In the genomic region with DNA sequence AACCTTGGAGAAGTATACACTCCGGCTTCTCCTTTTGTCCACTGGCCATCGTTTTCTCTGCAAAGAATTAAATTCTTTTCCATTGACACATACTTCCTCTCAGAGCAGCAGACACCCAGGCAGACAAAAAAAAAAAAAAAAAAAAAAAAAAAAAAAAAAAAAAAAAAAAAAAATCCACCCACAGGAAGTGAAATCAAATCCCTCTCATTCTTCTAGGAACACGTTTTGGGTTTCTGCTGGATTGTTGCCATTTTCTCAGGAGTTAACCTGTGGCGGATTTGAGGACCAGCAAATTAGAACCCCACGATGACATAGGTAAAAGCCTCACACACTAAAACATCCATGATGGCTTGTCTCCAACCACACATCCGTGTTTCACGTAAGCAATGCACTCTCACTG, we compare ENCODE assay signal across 28 mouse cellular contexts. TPM values are rescaled to one million over a fixed set of nuclear protein-coding genes. Genes with fewer than 3 reads are reported as not detected.
DNase-seq lines count a peak whose midpoint lies in the region; ATAC-seq lines count a peak whose summit lies in the region.
"Had no signal": no experiment of that assay in that cellular context is flagged by ENCODE, and none has a peak within 500 bp of the region (broad histone marks: within the 10 kb centered on the region; RNA-seq: fewer than 3 reads in every experiment).

No protein-coding gene starts in this region.

- no peaks in the 10 kb centered on the region for H3K27me3 ChIP-seq in heart, embryonic 13.5 days (replicated peaks)
- H3K27me3 ChIP-seq in heart, embryonic 12.5 days (replicated peaks) = no peaks in the 10 kb centered on the region
- H3K27me3 ChIP-seq in midbrain, embryonic 11.5 days (ENCODE audit: control insufficient read depth, insufficient read depth, low read length) = no peaks in the 10 kb centered on the region
- H3K27me3 ChIP-seq in midbrain, embryonic 16.5 days (ENCODE audit: control insufficient read depth, insufficient read depth, low read depth, low read length) = no peaks in the 10 kb centered on the region
- H3K27me3 ChIP-seq in liver, embryonic 11.5 days (replicated peaks; ENCODE audit: control insufficient read depth, insufficient read depth, low read length) = no peaks in the 10 kb centered on the region
- H3K27me3 ChIP-seq: hindbrain, embryonic 13.5 days; limb, embryonic 15.5 days had no signal

- no peaks in the 10 kb centered on the region for H3K9me3 ChIP-seq in heart, embryonic 13.5 days
- H3K9me3 ChIP-seq in heart, embryonic 12.5 days (replicated peaks) = no peaks in the 10 kb centered on the region
- H3K9me3 ChIP-seq in midbrain, embryonic 11.5 days (ENCODE audit: control insufficient read depth, low read length) = no peaks in the 10 kb centered on the region
- no peaks in the 10 kb centered on the region for H3K9me3 ChIP-seq in midbrain, embryonic 16.5 days (replicated peaks; ENCODE audit: control insufficient read depth, low read length, poor library complexity, severe bottlenecking)
- no peaks in the 10 kb centered on the region for H3K9me3 ChIP-seq in liver, embryonic 11.5 days (ENCODE audit: control insufficient read depth, low read length)
- H3K9me3 ChIP-seq: G1E; hindbrain, embryonic 13.5 days; limb, embryonic 10.5 days; limb, embryonic 15.5 days; midbrain, embryonic 10.5 days had no signal

- no peak overlapping the region for H3K4me2 ChIP-seq in heart, embryonic 13.5 days
- H3K4me2 ChIP-seq in heart, embryonic 12.5 days = no peak overlapping the region
- H3K4me2 ChIP-seq in midbrain, embryonic 11.5 days = no peak overlapping the region
- H3K4me2 ChIP-seq in midbrain, embryonic 16.5 days (ENCODE audit: low read length) = no peak overlapping the region
- no peak overlapping the region for H3K4me2 ChIP-seq in liver, embryonic 11.5 days
- H3K4me2 ChIP-seq: hindbrain, embryonic 13.5 days; limb, embryonic 15.5 days had no signal

- H3K36me3 ChIP-seq in heart, embryonic 13.5 days = no peaks in the 10 kb centered on the region
- no peaks in the 10 kb centered on the region for H3K36me3 ChIP-seq in heart, embryonic 12.5 days
- no peaks in the 10 kb centered on the region for H3K36me3 ChIP-seq in midbrain, embryonic 11.5 days (ENCODE audit: control insufficient read depth, insufficient read depth, low read length)
- H3K36me3 ChIP-seq in midbrain, embryonic 16.5 days (ENCODE audit: control insufficient read depth, insufficient read depth, low read length) = no peaks in the 10 kb centered on the region
- H3K36me3 ChIP-seq in liver, embryonic 11.5 days (ENCODE audit: control insufficient read depth, insufficient read depth, low read length) = no peaks in the 10 kb centered on the region
- H3K36me3 ChIP-seq: G1E; hindbrain, embryonic 13.5 days; limb, embryonic 10.5 days; limb, embryonic 15.5 days; midbrain, embryonic 10.5 days had no signal

- DNase-seq in midbrain, embryonic 11.5 days (ENCODE audit: low spot score, missing footprints) = peak; percentile 76
- no peak for DNase-seq in spleen, adult 18-20 months
- no peak for DNase-seq in liver, embryonic 11.5 days (ENCODE audit: low spot score)
- DNase-seq: adrenal gland, postnatal 14 days; B cell, adult 2 months; cerebellum, adult 11-12 months; cerebellum, adult 9-11 months; gastrocnemius, adult 2 months; gastrocnemius, postnatal 36 days; heart, postnatal 4 days; kidney, adult 8-10 months; kidney, postnatal 10 days; layer of hippocampus, adult 9-11 months; lung, adult 2 months; lung, postnatal 10 days had no signal

- peaks cover 8% of the 10 kb centered on the region; the same call in 1 of the 2 replicates for H3K4me1 ChIP-seq in heart, embryonic 13.5 days
- H3K4me1 ChIP-seq in heart, embryonic 12.5 days (replicated peaks) = peaks cover 3% of the 10 kb centered on the region; the same call in 1 of the 2 replicates
- no peaks in the 10 kb centered on the region for H3K4me1 ChIP-seq in midbrain, embryonic 11.5 days (ENCODE audit: control insufficient read depth, insufficient read depth, low read length)
- H3K4me1 ChIP-seq in midbrain, embryonic 16.5 days (ENCODE audit: control insufficient read depth, insufficient read depth, low read length) = no peaks in the 10 kb centered on the region
- H3K4me1 ChIP-seq in liver, embryonic 11.5 days (replicated peaks; ENCODE audit: control insufficient read depth, insufficient read depth, low read length) = no peaks in the 10 kb centered on the region
- H3K4me1 ChIP-seq: hindbrain, embryonic 13.5 days; limb, embryonic 10.5 days; limb, embryonic 15.5 days; midbrain, embryonic 10.5 days had no signal

- WGBS in heart, embryonic 13.5 days = 54% methylated on average over 7 of the region's 7 CpGs
- WGBS in heart, embryonic 12.5 days = 57% methylated on average over 7 of the region's 7 CpGs
- WGBS in midbrain, embryonic 11.5 days = 81% methylated on average over 7 of the region's 7 CpGs
- WGBS in midbrain, embryonic 16.5 days = 75% methylated on average over 7 of the region's 7 CpGs
- WGBS in liver, embryonic 11.5 days = 64% methylated on average over 7 of the region's 7 CpGs

- H3K9ac ChIP-seq in heart, embryonic 13.5 days = no peak overlapping the region
- no peak overlapping the region for H3K9ac ChIP-seq in heart, embryonic 12.5 days
- H3K9ac ChIP-seq in midbrain, embryonic 11.5 days (ENCODE audit: low read length) = no peak overlapping the region
- no peak overlapping the region for H3K9ac ChIP-seq in midbrain, embryonic 16.5 days (ENCODE audit: low read depth, low read length)
- H3K9ac ChIP-seq in liver, embryonic 11.5 days (ENCODE audit: low read depth, low read length) = no peak overlapping the region
- H3K9ac ChIP-seq: hindbrain, embryonic 13.5 days; limb, embryonic 15.5 days; liver, embryonic 14.5 days had no signal

- no peak for ATAC-seq in heart, embryonic 13.5 days (ENCODE audit: extremely low read depth, insufficient number of reproducible peaks, low FRiP score, low TSS enrichment)
- ATAC-seq in heart, embryonic 12.5 days (ENCODE audit: insufficient number of reproducible peaks, low FRiP score) = no peak
- no peak for ATAC-seq in midbrain, embryonic 11.5 days (ENCODE audit: low FRiP score)
- ATAC-seq in midbrain, embryonic 16.5 days = no peak
- ATAC-seq in granulocyte monocyte progenitor cell, adult 5-6 weeks (replicated peaks; ENCODE audit: poor library complexity, severe bottlenecking) = peak; percentile 21
- no peak for ATAC-seq in liver, embryonic 11.5 days (replicated peaks; ENCODE audit: low FRiP score)
- ATAC-seq: forebrain, embryonic 14.5 days; intestine, embryonic 16.5 days had no signal

- H3K27ac ChIP-seq in heart, embryonic 13.5 days (replicated peaks) = peak overlapping the region; percentile 28; the same call in 1 of the 2 replicates
- H3K27ac ChIP-seq in heart, embryonic 12.5 days (ENCODE audit: poor library complexity, severe bottlenecking) = no peak overlapping the region
- H3K27ac ChIP-seq in midbrain, embryonic 11.5 days (ENCODE audit: low read depth, low read length) = no peak overlapping the region
- H3K27ac ChIP-seq in midbrain, embryonic 16.5 days (ENCODE audit: low read length) = no peak overlapping the region
- no peak overlapping the region for H3K27ac ChIP-seq in liver, embryonic 11.5 days (ENCODE audit: low read depth, low read length)
- H3K27ac ChIP-seq: hindbrain, embryonic 13.5 days; limb, embryonic 10.5 days; limb, embryonic 15.5 days; liver, embryonic 14.5 days; macrophage; midbrain, embryonic 10.5 days had no signal

- no peak overlapping the region for H3K4me3 ChIP-seq in heart, embryonic 13.5 days
- H3K4me3 ChIP-seq in heart, embryonic 12.5 days = no peak overlapping the region
- no peak overlapping the region for H3K4me3 ChIP-seq in midbrain, embryonic 11.5 days (ENCODE audit: low read depth, low read length)
- no peak overlapping the region for H3K4me3 ChIP-seq in midbrain, embryonic 16.5 days (ENCODE audit: low read depth, low read length)
- no peak overlapping the region for H3K4me3 ChIP-seq in liver, embryonic 11.5 days (ENCODE audit: low read depth, low read length)
- H3K4me3 ChIP-seq: gastrocnemius, adult 2 months; hindbrain, embryonic 13.5 days; limb, embryonic 10.5 days; limb, embryonic 15.5 days; midbrain, embryonic 10.5 days had no signal

RNA-seq across cellular contexts. Expression of gene Fzd4, which starts 37.1 kb away (rescaled TPM):
- 6.9 and 7.1 TPM in 2 replicates for polyA plus RNA-seq in heart, embryonic 13.5 days (2015; fragmentation: Nextera tagmentation; extraction: Ambion mirVana)
- polyA plus RNA-seq in heart, embryonic 12.5 days (2016; fragmentation: Nextera tagmentation; extraction: Ambion mirVana) = 10.5 and 11.0 TPM in 2 replicates
- polyA plus RNA-seq in midbrain, embryonic 11.5 days (2014; fragmentation: Nextera tagmentation; extraction: Ambion mirVana) = 2.0 and 2.6 TPM in 2 replicates
- 1.6 and 1.7 TPM in 2 replicates for polyA plus RNA-seq in midbrain, embryonic 16.5 days (2015; fragmentation: Nextera tagmentation; extraction: Ambion mirVana)
- total RNA-seq in granulocyte monocyte progenitor cell, adult 5-6 weeks (2014; fragmentation: Nextera tagmentation) = 0.34 and 2.4 TPM in 2 replicates
- 0.78 and 1.1 TPM in 2 replicates for total RNA-seq in granulocyte monocyte progenitor cell, adult 5-6 weeks (2017)
- 7.8 and 8.3 TPM in 2 replicates for polyA plus RNA-seq in liver, embryonic 11.5 days (2014; fragmentation: Nextera tagmentation; extraction: Ambion mirVana)
- polyA plus RNA-seq: G1E had no signal

RNA-seq across cellular contexts. Expression of gene Tmem135, which starts 37.3 kb away (rescaled TPM):
- polyA plus RNA-seq in heart, embryonic 13.5 days (2015; fragmentation: Nextera tagmentation; extraction: Ambion mirVana) = 21.7 and 23.8 TPM in 2 replicates
- 30.2 and 31.2 TPM in 2 replicates for polyA plus RNA-seq in heart, embryonic 12.5 days (2016; fragmentation: Nextera tagmentation; extraction: Ambion mirVana)
- 15.1 and 16.7 TPM in 2 replicates for polyA plus RNA-seq in midbrain, embryonic 11.5 days (2014; fragmentation: Nextera tagmentation; extraction: Ambion mirVana)
- 26.9 and 28.8 TPM in 2 replicates for polyA plus RNA-seq in midbrain, embryonic 16.5 days (2015; fragmentation: Nextera tagmentation; extraction: Ambion mirVana)
- 21.5 and 23.1 TPM in 2 replicates for total RNA-seq in granulocyte monocyte progenitor cell, adult 5-6 weeks (2014; fragmentation: Nextera tagmentation)
- 18.1 and 18.9 TPM in 2 replicates for total RNA-seq in granulocyte monocyte progenitor cell, adult 5-6 weeks (2017)
- 27.0 and 28.9 TPM in 2 replicates for polyA plus RNA-seq in liver, embryonic 11.5 days (2014; fragmentation: Nextera tagmentation; extraction: Ambion mirVana)
